Mouse (Mus musculus) left cerebral cortex, adult 11 months (tissue): ENCODE measurements at regions not wholly inside any gene's neighbourhood (a gene's known extent, or its start where the extent isn't known, plus 50 kb on each side); places are given as distances from the start of the nearest gene placed in this dataset.

Experiments used
- DNase-seq: peaks from one replicate; pipeline ENCODE4 v3.0.0; 2022; ENCODE audit warnings: low spot score

- no peak for DNase-seq
These were observed 263.5 kb downstream of the Ankrd50 start for GRCm38 (mm10) chr3:38220934-38221833.

GRCm38 (mm10) chr3:38209081-38209480, 275.6 kb downstream of the Ankrd50 start:
- DNase-seq, result no peak

GRCm38 (mm10) chr3:38207867-38208266, 276.8 kb downstream of the Ankrd50 start:
- DNase-seq, result no peak

GRCm38 (mm10) chr3:38201861-38202656, 282.6 kb downstream of the Ankrd50 start:
- peak; percentile 14 for DNase-seq

- DNase-seq, result no peak
These were observed 290.6 kb downstream of the Ankrd50 start for GRCm38 (mm10) chr3:38194001-38194400.

GRCm38 (mm10) chr3:38187406-38187896, 297.2 kb downstream of the Ankrd50 start:
- no peak for DNase-seq

GRCm38 (mm10) chr3:38186503-38186902, 298.1 kb downstream of the Ankrd50 start:
- DNase-seq, result no peak

GRCm38 (mm10) chr3:38178295-38178694, 306.3 kb downstream of the Ankrd50 start:
- no peak for DNase-seq

GRCm38 (mm10) chr3:38175946-38176345, 308.7 kb downstream of the Ankrd50 start:
- no peak for DNase-seq

GRCm38 (mm10) chr3:38174735-38175280, 309.8 kb downstream of the Ankrd50 start:
- no peak for DNase-seq

GRCm38 (mm10) chr3:38152408-38152807, 332.2 kb downstream of the Ankrd50 start:
- no peak for DNase-seq

GRCm38 (mm10) chr3:38151821-38152220, 332.8 kb downstream of the Ankrd50 start:
- DNase-seq, result no peak

GRCm38 (mm10) chr3:38146663-38147062, 338.0 kb downstream of the Ankrd50 start:
- no peak for DNase-seq

GRCm38 (mm10) chr3:38145444-38145843, 339.2 kb downstream of the Ankrd50 start:
- DNase-seq, result no peak

GRCm38 (mm10) chr3:38144650-38145049, 340.0 kb downstream of the Ankrd50 start:
- no peak for DNase-seq

- peak; percentile 63 for DNase-seq
These were observed 341.3 kb downstream of the Ankrd50 start for GRCm38 (mm10) chr3:38143147-38143883.

GRCm38 (mm10) chr3:38139387-38139786, 345.3 kb downstream of the Ankrd50 start:
- DNase-seq, result no peak

- DNase-seq, result no peak
These were observed 346.6 kb downstream of the Ankrd50 start for GRCm38 (mm10) chr3:38138014-38138413.

- no peak for DNase-seq
These were observed 348.8 kb downstream of the Ankrd50 start for GRCm38 (mm10) chr3:38135808-38136214.

GRCm38 (mm10) chr3:38134425-38134824, 350.2 kb downstream of the Ankrd50 start:
- no peak for DNase-seq

GRCm38 (mm10) chr3:38131887-38132220, 352.8 kb downstream of the Ankrd50 start:
- DNase-seq, result no peak
